Mouse (Mus musculus) ovary, postnatal 10 days (tissue): ENCODE results near the gene Fhit.

Experiments
- DNase-seq: peaks from one replicate; pipeline ENCODE4 v3.0.0; 2022; ENCODE audit warnings: low spot score

Fhit gene

DNA sequence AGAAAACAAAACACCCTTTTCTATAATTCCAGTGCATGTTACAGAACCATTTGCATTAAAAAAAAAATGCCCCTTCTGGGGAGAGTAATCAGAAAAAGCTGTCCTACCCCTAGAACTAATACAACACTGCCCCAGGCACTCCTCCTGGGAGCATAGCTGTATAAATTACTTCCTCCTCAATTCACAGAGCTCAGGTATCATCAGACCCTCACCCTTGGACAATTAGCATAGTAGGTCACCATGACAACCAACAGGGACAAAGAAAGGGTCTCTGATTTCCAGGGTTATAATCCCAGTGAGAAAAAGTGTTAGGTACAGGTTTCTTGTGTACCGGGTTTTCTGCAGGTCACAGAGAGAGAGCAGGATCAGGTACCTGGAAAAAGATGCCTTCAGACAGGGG lies 654.3 kb downstream of the Fhit start:
- DNase-seq, result no peak

DNA sequence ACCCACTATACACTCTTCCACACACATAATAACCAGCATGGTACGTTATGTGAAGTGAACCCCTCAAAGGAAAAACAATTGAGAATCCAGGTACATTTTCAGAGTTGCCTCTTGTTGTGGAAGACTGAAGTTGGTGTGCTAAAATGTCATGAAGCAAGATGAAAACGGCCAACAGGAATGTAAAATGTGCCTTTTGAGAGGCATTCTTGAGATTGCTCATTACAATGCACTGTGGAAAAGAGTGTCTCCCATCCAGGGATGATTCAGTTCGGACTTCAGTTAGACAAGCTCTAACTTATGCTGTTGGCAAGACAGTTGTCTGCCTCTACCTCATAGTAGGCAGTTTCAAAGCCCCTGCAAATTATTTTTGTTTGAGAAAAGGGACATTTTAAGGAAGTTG lies 676.0 kb downstream of the Fhit start:
- DNase-seq, result no peak

DNA sequence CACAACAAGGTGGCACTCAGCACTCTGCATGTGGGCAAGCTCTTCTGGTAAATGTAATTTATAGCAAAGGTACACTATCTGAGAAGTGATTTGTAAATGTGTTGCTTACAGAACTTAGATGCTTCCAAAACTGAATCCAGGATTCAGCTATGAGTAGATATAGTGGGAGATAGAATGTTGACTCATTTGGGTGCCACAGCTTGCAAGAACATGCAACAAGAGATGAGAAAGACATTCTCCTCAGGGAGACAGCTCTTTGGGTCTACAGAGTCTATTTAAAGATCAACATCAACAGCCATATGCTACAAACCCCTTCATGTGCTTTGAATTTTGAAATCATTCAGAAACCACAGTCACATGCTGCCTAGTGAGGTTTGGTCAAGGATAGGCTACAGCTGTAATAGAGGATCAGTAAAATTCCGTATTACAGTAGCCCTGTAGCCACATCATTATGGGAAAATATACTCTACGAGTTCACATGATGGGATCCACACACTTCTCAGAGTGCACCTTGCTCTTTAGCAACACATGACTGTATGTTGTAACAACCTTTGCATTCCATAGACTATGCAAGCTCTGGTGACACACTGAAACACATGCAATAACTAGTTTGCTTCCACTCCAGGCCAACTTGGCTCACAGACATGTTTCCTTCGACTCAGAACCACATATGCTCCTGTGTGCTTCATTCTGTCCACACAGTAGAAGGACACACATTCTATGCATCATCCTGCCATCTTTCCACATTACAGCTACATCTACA lies 678.8 kb downstream of the Fhit start:
- DNase-seq, result no peak

DNA sequence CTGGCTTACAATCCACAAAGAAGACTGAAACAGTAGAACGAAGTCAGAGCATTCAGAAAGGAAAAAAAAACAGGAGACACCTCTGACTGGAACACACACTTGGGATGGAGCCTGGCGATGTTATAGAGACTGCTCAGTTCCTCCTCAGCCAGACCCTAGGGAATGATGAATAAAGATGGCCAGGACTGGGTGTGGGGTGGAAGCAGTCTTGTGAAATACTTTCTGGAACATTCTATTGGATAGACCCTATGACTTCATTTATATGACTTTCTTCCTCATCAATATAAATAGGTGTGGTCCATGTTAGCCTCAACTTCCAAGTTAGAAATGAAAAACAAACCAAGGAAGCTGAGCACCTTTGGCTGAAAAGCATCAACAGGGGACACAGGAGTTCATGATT lies 680.5 kb downstream of the Fhit start:
- DNase-seq, result no peak

DNA sequence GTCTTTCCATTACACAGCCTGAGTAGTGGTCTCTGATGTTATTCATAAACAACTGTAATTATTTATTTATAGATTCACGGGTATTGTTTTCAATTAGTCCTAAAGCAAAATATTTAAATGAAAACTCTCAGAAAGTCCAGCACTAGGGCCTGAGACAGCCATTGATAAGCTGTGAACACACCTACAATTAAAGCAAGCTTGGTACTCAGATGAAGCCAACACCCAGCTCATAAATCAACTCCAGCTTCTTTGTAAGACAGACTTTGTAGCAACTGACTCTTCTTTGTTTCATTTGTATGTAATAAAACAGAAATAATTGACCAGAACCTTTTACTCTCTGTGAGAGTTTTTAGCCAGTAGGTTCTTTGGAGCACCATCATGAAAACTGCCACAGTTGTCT lies 681.2 kb downstream of the Fhit start:
- DNase-seq, result no peak

DNA sequence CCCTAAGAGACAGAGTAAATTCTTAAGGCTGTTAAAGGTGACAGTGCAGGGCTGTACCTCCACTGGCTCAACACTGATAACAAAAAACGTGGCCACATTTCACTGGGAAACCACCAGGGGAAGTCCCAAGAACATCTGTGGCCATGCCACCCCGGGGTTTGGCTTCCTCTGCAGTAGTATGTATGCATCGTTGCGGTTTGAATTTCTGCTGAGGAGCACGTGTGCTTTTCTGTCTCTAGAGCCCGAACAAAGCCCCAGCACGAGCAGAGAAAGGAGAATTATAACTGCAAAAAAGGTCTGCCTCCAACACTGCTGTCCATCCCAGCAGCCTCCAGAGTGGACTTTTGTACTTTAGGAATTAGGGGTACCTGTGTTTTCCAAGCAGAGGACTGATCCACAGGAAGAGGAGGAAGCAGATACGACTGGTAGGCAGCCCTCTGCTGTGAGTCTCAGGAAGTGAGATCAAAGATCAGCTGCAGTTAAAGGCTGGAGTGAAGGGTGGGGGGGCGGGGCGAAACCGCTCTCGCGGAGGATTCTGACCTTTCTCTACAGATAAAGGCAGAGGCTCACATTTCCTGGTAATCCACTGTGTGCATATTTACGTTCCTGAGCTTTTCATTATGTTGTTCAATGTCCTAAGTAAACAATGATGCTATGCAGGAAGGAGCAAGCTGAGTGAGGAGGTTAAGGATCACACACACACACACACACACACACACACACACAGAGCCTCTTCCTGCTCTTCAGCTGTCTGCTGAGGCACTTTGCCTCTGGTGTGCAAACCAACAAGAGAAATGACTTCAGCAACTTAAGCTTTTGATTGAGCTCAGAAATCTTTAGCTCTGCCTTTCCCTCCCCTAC lies 708.6 kb downstream of the Fhit start:
- no peak for DNase-seq

DNA sequence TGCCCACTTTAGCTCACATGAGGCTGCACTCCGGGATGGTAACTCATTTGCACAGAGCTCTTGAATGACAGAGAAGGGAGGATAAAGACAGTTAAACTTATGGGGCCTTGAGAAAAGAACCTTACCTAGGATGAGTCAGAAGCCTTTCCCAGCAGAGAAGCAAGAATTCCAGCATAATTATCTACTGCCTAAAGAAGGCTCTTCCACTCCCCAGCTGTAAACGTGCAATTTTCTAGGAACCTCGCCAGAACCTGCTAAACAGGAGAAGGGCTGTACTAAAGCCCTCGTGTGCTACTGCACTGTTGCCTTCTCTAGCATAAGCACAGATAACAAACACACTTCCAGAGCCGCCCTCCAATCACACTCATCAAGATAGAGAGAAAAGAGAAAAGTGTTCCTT lies 709.6 kb downstream of the Fhit start:
- DNase-seq, result no peak

DNA sequence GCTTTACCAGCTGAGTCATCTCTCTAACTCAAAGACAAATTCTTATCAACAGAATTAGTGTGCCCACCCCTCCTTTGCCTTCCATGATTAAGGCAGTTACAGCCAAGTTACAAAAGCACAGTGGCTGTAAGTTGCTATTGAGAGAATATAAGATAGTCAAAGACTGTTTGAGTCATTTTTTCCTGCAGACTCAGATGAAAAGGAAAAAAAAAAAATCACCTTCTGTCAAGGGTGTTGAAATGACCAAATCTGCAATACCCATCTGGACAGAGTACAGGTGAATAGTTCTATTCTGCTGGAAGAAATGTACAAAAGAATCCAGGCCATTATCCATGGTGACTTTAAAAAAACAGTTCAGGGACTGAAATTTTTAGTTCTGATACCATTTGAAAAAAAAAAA lies 716.5 kb downstream of the Fhit start:
- DNase-seq, result no peak

DNA sequence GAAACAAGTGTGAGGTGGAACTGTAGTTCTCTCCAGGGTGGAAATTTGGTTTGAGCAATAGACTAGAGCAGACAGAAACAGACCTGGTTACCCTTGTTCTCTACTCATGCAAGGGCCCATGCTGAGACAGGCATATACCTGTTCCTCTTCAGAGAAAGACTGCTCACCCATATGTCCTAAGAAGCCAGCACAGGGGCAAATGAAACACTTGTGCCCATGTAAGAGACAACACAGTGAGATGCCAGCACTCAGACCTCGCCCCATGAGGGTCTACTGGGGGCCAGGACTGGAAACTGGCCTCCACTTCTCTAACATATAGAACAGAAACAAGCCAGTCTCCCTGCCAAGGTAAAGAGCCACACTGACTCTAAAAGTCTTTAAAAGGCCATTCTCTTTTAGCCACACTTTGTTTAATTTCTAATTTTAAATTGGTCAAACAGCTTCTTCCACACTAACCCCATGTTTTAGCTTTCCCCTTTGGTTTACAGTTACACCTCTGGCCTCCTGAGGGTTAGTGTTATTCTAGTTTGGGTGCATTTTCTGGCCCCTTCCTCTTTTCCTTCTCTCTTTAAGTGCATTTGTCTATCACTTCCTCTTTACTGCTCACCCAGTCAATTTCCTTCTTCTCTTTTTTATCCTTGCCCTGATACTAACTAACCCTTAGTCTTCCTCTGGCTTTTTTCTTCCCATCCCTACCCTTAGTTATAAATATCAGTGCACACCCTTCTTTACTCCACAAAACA lies 722.7 kb downstream of the Fhit start:
- DNase-seq, result no peak

DNA sequence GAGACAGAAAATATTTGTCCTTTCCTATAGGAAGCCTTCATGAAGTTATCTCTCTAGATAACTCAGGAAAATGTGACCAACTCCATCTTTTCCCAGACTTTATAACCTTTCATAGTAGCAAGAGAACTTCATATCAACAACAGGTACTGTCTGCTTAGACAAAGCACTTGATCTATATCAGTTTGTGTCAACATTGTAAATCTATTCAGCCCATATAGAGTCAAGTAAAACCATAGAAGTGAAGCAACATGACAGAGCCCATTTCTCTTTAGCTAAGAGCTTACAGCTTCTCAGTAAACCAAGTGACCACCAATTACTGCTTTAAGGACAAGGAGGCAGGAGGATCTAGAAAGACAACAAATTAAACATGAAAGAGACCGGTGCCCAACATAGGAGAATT lies 725.6 kb downstream of the Fhit start:
- DNase-seq, result no peak

DNA sequence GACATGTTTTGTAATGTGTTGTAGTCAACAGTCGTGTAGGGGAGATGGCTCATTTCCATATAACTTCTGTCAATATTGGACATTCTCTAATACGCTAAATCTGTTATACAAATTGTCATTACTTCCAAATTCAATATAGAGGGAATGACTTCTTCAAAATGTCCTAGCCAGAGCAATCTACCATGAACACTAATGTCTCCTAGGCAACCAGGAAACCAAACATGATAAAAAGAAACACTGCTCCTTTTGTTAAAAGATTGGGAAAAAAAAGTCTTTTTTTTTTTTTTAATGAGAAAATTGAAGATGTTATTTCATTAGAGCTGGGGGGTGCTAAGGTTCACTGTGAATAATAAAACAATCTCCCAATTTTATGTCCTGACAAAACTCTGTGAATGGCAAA lies 729.3 kb downstream of the Fhit start:
- no peak for DNase-seq

DNA sequence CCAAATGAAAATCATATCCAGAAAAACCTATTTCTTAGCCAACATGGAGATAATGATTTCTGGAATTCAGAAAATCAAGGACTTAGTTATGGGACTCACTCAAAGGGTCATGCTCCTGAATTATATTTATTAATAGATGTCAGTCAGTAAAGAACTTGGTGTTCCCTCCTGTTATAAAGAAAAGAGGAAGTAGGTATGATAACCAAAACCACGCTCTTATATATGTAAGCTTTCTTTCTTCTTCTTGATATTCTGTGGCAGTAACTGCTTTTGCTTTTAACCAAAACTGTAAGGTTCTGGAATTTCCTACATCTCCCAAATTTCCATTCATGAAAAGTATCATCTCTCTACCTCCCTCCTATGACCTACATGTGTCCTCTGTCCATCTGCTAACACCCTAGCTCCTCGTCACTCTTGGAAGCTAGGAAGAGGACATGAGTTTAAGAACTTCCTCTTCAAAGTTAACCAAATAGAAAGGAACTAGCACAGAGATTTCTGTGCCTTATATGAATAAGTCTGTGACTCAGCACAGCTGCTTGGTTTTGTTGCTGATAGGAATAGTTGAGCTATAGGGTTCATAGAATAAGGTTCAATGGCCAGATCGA lies 731.3 kb downstream of the Fhit start:
- DNase-seq, result no peak

DNA sequence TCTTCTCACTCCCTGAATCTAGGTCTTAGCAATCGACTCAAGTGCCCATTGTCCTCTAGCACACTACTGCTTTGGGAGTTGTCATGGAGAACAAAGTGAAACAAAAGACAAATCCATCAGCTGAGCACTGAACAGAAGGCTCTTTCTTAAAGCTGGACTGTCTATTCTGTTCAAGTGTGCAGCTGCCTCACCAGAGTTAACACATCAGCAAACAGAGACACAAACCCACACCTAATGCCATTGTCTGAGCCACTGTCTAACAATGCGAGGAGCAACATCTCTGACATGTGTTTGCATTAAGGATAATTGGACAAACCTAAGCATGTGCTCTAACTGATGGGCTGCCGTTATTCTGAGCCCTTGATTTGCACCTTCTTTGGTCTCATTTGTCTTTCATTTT lies 738.3 kb downstream of the Fhit start:
- DNase-seq, result no peak

DNA sequence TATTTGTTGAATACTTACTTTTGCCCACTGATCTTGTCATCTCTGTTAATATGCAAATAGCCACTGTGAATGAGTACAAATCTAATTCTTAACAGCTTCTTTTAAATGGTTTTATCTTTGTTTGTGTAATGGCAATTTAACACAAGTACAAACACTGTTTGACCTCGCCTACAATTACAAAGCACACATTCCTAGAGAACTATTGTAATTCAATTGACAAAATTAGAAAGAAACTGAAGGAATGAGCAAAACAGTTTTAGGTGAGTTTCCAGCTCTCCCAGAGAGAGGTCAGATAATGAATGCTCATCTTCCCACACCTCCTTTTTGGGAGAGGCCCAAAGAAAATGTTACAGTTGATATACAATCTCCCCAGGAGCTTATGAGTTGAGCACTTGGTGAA lies 739.6 kb downstream of the Fhit start:
- no peak for DNase-seq

DNA sequence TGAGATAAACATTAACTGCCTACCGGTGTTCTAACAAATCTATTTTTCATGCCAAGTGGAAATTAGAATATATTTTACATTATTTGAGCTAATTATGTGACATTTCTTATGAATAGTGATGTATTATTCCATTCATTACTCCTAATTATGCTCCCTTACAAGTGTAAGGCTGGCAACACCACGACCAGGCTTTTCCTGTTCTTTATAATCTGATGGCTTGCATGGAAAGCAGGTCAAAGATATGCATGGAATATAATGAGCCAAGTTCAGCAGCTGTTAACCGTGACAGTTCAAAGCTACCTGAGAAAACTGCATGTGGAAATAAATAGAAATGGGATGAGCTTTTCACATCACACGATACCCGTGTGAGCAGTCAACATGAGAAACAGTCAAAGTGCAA lies 746.8 kb downstream of the Fhit start:
- no peak for DNase-seq

DNA sequence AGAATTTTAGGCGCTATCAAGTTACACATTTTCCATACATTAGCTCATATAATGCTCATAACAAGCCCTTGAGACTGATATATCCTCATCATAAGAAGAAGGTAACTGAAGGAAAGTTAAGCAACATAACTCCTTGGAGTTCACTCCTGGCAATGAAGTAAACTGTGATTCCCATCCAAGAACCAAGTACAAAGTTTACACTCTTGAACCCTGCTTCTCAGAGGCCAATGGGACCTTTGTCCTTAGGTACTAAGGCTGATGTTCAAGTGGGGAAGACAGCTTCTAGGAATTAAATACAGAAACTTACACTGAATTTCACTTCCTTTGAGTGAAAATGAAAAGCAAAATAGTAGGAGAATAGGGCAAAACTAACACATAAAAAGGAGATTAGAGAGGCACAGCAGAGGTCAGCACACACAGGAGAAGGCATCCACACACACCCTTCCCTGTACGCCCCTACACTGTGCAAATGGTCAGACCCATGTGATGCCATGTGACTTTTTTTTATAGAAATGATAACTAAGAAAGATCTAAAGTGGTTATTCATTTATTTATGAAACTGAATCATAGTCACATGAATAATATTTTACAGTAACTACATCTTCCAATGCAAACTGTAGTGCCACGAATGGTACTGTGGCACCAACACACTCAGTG lies 752.4 kb downstream of the Fhit start:
- no peak for DNase-seq

DNA sequence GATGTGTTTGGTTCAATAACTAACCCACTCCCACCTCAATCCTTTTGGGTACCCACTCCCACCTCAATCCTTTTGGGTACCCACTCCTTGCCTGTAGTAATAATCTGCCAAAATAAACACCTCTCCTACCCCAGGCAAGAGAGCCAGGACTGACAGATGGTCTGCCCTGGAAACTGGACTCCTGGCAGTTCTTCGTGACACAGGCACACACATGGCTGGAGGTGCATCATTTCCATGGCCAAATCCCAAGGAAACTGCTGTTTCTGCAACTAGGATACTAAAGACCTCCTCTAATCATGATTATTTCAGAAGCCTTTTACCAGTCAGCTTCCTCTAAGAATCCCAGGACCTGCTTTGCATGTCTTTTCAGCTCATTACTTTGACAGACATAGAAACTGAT lies 756.5 kb downstream of the Fhit start:
- no peak for DNase-seq

DNA sequence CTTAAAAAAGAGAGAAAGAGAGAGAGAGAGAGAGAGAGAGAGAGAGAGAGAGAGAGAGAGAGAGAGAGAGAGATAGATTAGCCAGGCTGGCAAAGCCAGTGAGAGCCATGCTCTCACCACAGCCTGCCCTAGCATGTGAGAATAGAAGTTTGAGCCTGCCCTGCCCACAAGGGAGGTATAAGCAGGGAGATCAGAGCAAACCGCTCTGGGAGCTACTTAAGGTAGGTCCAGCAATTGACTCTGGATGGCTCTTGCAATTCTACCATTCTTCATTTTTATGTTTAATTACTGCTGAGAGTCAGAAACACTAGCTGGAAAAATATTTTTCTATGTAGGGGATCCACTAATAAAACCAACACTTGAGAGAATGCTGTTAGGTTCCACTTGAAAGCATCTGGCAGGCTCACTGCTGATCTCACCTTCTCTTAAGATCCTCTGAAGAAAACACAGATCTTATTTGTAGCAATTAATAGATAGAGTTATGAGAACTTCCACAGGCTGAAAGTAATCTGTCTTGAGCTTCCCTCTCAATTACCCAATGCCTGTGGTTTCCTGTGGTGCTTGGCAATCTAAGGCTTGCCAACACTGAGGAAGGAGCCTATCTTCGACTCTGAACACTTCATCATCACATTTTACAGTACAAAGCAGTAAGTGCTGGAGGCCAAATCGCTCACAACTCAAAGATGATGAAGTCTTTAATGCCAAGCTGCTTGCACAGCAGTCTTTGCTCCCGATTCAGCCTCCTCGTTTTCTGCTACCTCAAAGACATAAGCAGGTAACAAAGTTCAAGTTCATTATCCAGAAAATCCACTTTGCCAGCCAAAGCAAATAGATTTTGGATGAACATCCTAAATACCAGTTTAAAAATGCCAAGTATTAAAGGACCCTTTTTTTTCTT lies 793.8 kb downstream of the Fhit start:
- no peak for DNase-seq

DNA sequence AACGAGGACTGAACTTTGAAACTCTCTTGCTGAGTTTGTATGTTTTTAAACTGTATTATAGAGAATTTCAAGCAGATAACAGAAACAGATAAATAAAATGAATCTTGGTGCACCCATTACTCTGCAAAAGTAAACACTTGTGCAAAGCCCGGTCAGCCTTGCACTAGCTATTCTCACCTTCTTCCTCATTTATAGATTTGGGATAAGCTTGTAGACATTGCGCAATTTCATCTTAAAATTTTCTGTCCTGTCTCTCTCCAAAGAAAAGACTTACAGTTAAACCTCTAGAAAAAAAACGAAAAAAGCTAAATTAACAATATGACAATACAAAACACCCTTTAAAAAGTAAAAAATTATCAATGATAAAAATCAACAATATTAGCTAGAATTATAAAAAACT lies 795.0 kb downstream of the Fhit start:
- DNase-seq, result no peak

DNA sequence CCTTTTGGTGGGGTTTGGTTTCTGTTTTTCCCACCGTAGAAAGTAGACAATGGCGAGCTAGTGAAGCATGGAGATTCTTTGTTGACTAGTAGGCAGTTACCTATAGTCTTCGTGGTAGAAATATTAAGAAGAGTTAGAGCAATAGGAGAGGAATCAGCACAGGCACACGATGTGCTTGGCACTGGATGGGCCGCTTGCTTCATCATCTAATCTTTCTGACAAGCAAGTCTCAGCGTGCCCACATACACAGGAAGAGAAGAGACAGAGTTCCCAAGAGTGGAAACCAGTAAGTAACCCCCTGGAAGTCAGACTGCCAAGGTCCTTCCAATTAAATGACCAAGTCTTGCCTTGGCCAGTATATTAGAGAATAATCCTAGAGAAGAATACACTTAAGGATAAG lies 797.6 kb downstream of the Fhit start:
- no peak for DNase-seq

DNA sequence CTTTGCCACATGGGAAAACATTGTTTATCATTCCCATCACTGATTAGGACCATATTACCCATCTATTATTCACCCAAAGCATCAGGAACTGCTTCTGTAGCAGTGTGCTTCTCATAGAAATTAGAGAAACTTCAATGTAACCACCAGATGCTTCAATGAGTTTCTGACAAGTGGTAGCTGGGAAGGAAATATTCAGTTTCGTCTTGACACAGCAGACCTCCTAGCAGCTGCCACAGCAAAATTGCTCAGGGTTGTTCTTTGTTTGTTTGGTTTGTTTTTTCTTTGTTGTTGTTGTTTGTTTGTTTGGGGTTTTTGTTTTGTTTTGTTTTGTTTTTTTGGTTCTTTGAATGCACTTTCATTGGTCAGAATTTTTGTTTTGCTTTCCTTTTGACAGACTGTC lies 798.5 kb downstream of the Fhit start:
- no peak for DNase-seq
